Mouse (Mus musculus) forebrain, embryonic 12.5 days (tissue): ENCODE data around the gene Ldlrad2. TPM values are rescaled to one million over a fixed set of nuclear protein-coding genes. Genes with fewer than 3 reads are reported as not detected.

Experiments
- ATAC-seq: fragments of 200-750 bp; cut with Nextera tagmentation; 2 replicates; pipeline ENCODE4 v1.8.0; 2017; ENCODE audit warnings: moderate TSS enrichment; ENCODE audit not compliant: low FRiP score
- H3K27ac ChIP-seq: fragments of 300-500 bp; sonication (generic); 2 replicates; pipeline ENCODE4 v1.5.1; 2016; ENCODE audit warnings: mild to moderate bottlenecking
- H3K27me3 ChIP-seq: fragments of 300-500 bp; sonication (generic); 2 replicates; pipeline ENCODE4 v1.6.1; 2016; ENCODE audit warnings: mild to moderate bottlenecking
- H3K36me3 ChIP-seq: fragments of 300-500 bp; sonication (generic); replicated peaks from 2 replicates; pipeline ENCODE4 v1.6.1; 2016; ENCODE audit warnings: mild to moderate bottlenecking
- H3K4me1 ChIP-seq: fragments of 300-500 bp; sonication (generic); 2 replicates; pipeline ENCODE4 v1.6.1; 2016
- H3K4me2 ChIP-seq: fragments of 300-500 bp; sonication (generic); 2 replicates; pipeline ENCODE4 v1.6.1; 2016; ENCODE audit warnings: mild to moderate bottlenecking, moderate library complexity
- H3K4me3 ChIP-seq: fragments of 300-500 bp; sonication (generic); replicated peaks from 2 replicates; pipeline ENCODE4 v1.5.1; 2016; ENCODE audit warnings: mild to moderate bottlenecking
- H3K9ac ChIP-seq: fragments of 300-500 bp; sonication (generic); 2 replicates; pipeline ENCODE4 v1.6.1; 2016; ENCODE audit warnings: mild to moderate bottlenecking
- H3K9me3 ChIP-seq: fragments of 300-500 bp; sonication (generic); 2 replicates; pipeline ENCODE4 v1.6.1; 2016
- whole genome bisulfite sequencing: fragments of 180-500 bp; shearing (Covaris S2); methylation state at CpG from one replicate; pipeline ENCODE4 v1.1.7; 2016; 5-methylcytosine and 5-hydroxymethylcytosine counted together
- microRNA-seq: library from miRNA; unstranded; fragments of <30 nt; microRNA quantifications from one replicate; pipeline ENCODE4, GENCODE M21; 2017
- polyA plus RNA-seq: library from polyadenylated mRNA; unstranded; fragments of >200 nt; fragmentation: Nextera tagmentation; extraction: Ambion mirVana; gene quantifications from 2 replicates; pipeline ENCODE4 v1.2.1, GENCODE M21; 2016

Ldlrad2 gene
- polyA plus RNA-seq, 1 experiment from 2014 or later, result not detected

DNA sequence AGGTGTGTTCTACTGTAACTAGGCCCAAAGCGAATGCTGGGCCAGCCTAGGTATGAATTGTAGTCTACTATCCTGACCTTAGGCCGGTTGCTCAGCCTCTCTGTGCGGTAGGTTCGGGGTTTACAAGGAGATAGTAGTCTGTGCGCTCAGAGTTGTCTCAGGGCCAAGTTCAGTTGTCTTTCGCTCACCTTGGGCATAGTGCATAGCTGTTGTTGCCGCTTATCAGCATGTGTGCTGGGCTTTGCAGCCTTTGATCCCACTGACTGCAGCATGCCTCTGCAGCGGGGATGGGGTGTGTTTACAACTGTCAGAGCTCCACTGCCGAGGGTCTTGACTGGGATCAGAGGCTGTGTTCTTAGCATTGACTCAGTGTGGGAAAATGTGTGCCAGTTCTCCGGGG is 31.4 kb downstream of the Ldlrad2 start:
- no peak overlapping the region for H3K27ac ChIP-seq

DNA sequence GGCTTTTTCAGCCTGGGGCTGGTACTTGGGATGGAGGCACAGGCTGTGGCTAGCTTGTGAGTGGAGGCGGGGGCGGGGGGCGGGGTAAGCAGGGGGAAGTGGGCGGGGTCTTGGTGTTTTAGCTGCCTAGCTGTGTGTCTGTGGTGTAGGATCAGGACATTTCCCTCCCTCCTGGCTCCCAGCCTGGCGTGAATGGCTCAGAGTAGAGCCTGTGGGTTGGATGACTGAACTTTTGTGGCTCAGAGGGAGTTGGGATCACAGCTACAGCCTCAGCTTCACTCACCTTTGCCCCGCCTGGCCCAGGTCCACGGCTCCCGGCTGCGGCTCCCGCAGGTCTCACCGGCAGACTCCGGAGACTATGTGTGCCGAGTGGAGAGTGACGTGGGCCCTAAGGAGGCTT is 34.0 kb downstream of the Ldlrad2 start:
- Histone ChIP-seq H3K4me1 (no peaks in the 10 kb centered on the region), H3K9ac (no peak overlapping the region), H3K27ac (no peak overlapping the region), H3K9me3 (no peaks in the 10 kb centered on the region), H3K27me3 (no peaks in the 10 kb centered on the region), H3K4me3 (no peak overlapping the region), H3K4me2 (no peak overlapping the region), H3K36me3 (peaks cover 49% of the 10 kb centered on the region)
- WGBS, result 77% methylated on average over 14 of the region's 14 CpGs
- no peak for ATAC-seq

More for the DNA sequence above, 31.4 kb downstream of the Ldlrad2 start:
- 93% methylated on average over 10 of the region's 10 CpGs for WGBS
- ATAC-seq, result no peak
- no peaks in the 10 kb centered on the region for H3K27me3 ChIP-seq
- H3K36me3 ChIP-seq, result peaks cover 54% of the 10 kb centered on the region
- no peaks in the 10 kb centered on the region for H3K9me3 ChIP-seq
- no peak overlapping the region for H3K4me2 ChIP-seq
- H3K4me3 ChIP-seq, result no peak overlapping the region
- no peak overlapping the region for H3K9ac ChIP-seq
- H3K4me1 ChIP-seq, result no peaks in the 10 kb centered on the region

DNA sequence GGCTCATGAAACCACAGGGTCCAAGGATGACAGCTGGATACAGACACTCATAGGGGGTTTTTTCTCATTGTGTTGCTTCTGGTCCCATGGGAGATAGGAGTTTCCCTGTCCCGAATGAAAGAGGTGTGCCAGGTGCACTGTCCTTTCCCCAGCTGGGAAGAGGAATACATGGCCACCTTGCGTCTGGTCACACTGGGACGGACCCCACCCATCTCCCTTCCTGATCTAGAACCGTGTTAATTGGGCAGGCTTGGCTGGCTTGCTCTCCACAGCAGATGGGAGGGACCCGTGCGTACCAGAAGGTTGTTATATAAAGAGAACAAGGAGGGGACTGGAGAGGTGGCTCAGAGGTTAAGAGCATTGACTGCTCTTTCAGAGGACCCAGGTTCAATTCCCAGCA is 46.5 kb downstream of the Ldlrad2 start:
- no peak overlapping the region for H3K4me2 ChIP-seq

GRCm38 (mm10) chr4:137527368-137527767 is 47.0 kb downstream of the Ldlrad2 start:
- H3K27ac ChIP-seq, result no peak overlapping the region; the same call in 1 of the 2 replicates
- no peak overlapping the region for H3K4me3 ChIP-seq
- no peaks in the 10 kb centered on the region for H3K9me3 ChIP-seq
- H3K4me1 ChIP-seq, result no peaks in the 10 kb centered on the region
- H3K36me3 ChIP-seq, result peaks cover 23% of the 10 kb centered on the region
- ATAC-seq, result no peak
- 71% methylated on average over 4 of the region's 4 CpGs for WGBS
- H3K9ac ChIP-seq, result no peak overlapping the region
- no peaks in the 10 kb centered on the region for H3K27me3 ChIP-seq
- no peak overlapping the region for H3K4me2 ChIP-seq

More for the DNA sequence above, 46.5 kb downstream of the Ldlrad2 start:
- H3K4me1 ChIP-seq, result no peaks in the 10 kb centered on the region
- no peaks in the 10 kb centered on the region for H3K27me3 ChIP-seq
- H3K27ac ChIP-seq, result peak overlapping the region; percentile 31; the same call in 1 of the 2 replicates
- H3K4me3 ChIP-seq, result no peak overlapping the region
- ATAC-seq, result no peak
- no peaks in the 10 kb centered on the region for H3K9me3 ChIP-seq
- WGBS, result 89% methylated on average over 6 of the region's 6 CpGs
- peaks cover 19% of the 10 kb centered on the region for H3K36me3 ChIP-seq
- H3K9ac ChIP-seq, result no peak overlapping the region

DNA sequence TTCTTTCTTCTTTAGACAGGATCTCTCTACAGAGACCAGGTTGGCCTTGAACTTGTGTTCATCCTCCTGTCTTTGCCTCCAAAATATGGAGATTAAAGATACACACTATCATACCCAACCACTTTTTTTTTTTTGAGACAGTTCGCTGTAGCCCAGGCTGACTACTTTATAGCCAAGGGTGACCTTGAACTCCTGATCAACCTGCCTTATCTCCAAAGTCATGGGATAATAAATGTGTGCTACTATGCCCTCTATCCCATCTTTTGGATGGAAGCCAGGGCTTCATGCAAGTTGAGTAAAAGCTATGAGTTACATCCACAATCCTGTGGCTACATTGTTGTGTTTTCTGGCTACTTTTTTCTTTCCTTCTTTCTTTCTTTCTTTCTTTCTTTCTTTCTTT is 48.9 kb downstream of the Ldlrad2 start:
- 100% methylated on average over 1 of the region's 1 CpGs for WGBS
- ATAC-seq, result no peak
- peaks cover 28% of the 10 kb centered on the region for H3K36me3 ChIP-seq

More for the DNA sequence above, 48.9 kb downstream of the Ldlrad2 start:
- H3K4me3 ChIP-seq, result no peak overlapping the region
- H3K4me1 ChIP-seq, result no peaks in the 10 kb centered on the region
- no peaks in the 10 kb centered on the region for H3K27me3 ChIP-seq
- no peak overlapping the region for H3K4me2 ChIP-seq
- H3K9ac ChIP-seq, result no peak overlapping the region
- no peaks in the 10 kb centered on the region for H3K9me3 ChIP-seq
- no peak overlapping the region for H3K27ac ChIP-seq

Small RNA genes lying within 50 kb of the gene (microRNA-seq; reads per million reads assigned to microRNA genes)
- gene Mir7018, result 2.4 reads per million, percentile 3 among the genes with 10 or more reads in this experiment

Other genes with a start within 250 kb of the Ldlrad2 start
- gene Cdc42, start 216.8 kb downstream of the Ldlrad2 start, polyA plus RNA-seq, result 584 and 589 TPM in 2 replicates
- gene Cela3a, start 164.8 kb downstream of the Ldlrad2 start, polyA plus RNA-seq, result not detected in 2 replicates
- gene Cela3b, start 144.0 kb downstream of the Ldlrad2 start, polyA plus RNA-seq, result not detected in 2 replicates
- gene 1700013G24Rik, start 121.3 kb downstream of the Ldlrad2 start, polyA plus RNA-seq, result not detected in 2 replicates
- 8.0 and 8.9 TPM in 2 replicates for gene Hspg2, start 105.8 kb downstream of the Ldlrad2 start, polyA plus RNA-seq
- gene Usp48, start 19.2 kb upstream of the Ldlrad2 start, polyA plus RNA-seq, result 85.1 and 87.1 TPM in 2 replicates
- 7.3 and 8.6 TPM in 2 replicates for gene Rap1gap, start 90.2 kb upstream of the Ldlrad2 start, polyA plus RNA-seq
- 13.1 and 15.5 TPM in 2 replicates for gene Alpl, start 221.8 kb upstream of the Ldlrad2 start, polyA plus RNA-seq